Mouse (Mus musculus): ENCODE data around the gene Hepacam2. TPM values are rescaled to one million over a fixed set of nuclear protein-coding genes. Genes with fewer than 3 reads are reported as not detected.
"Not testable (repeated sequence)": the region's sequence is repeated elsewhere in the genome, so short reads cannot be mapped to it uniquely, and the experiment has no call there.

Hepacam2 gene
- polyA plus RNA-seq, 1 experiment, result not detected

GRCm38 (mm10) chr6:3531445-3531844 is 33.3 kb upstream of the Hepacam2 start:
- H3K36me3 ChIP-seq (ENCODE audit: control insufficient read depth, insufficient read depth), result peaks cover 3% of the 10 kb centered on the region
- no peak overlapping the region for H3K4me3 ChIP-seq
- no peaks in the 10 kb centered on the region for H3K27me3 ChIP-seq (ENCODE audit: control insufficient read depth, insufficient read depth, insufficient read length)
- TF ChIP-seq POLR2AphosphoS2 (IDR thresholded peaks at IDR 0.05; ENCODE audit: insufficient read length, low read depth) (no peak), TCF3 (IDR thresholded peaks at IDR 0.05; ENCODE audit: insufficient read length, low read depth) (no peak), USF1 (IDR thresholded peaks at IDR 0.05; ENCODE audit: low read depth) (no peak), MYOD1 (IDR thresholded peaks at IDR 0.05; ENCODE audit: control insufficient read depth in 1 of 3, insufficient read length in 2 of 3, low read depth in 2 of 3) (no peak), MYOG (IDR thresholded peaks at IDR 0.05; ENCODE audit: control insufficient read depth in 1 of 3, insufficient read depth in 1 of 3, insufficient read length in 2 of 3, low read depth in 2 of 3) (no peak), TCF12 (IDR thresholded peaks at IDR 0.05; ENCODE audit: insufficient read depth, poor library complexity, severe bottlenecking) (no peak), E2F4 (IDR thresholded peaks at IDR 0.05; ENCODE audit: insufficient read depth) (no peak), MAX (IDR thresholded peaks at IDR 0.05; ENCODE audit: low read depth) (no peak), SRF (IDR thresholded peaks at IDR 0.05; ENCODE audit: control insufficient read depth, insufficient read length, low read depth) (no peak), CEBPB (IDR thresholded peaks at IDR 0.05; ENCODE audit: insufficient read depth, poor library complexity, severe bottlenecking) (no peak), REST (IDR thresholded peaks at IDR 0.05; ENCODE audit: insufficient read depth, insufficient read length) (no peak), POLR2A (IDR thresholded peaks at IDR 0.05; ENCODE audit: insufficient read length, low read depth) (no peak)
- no peaks in the 10 kb centered on the region for H3K79me2 ChIP-seq (ENCODE audit: control insufficient read depth, insufficient read depth)
- no peak overlapping the region for H3K4me2 ChIP-seq (ENCODE audit: low read depth)
- H3ac ChIP-seq (ENCODE audit: control insufficient read depth, insufficient read length), result no peak overlapping the region

- Histone ChIP-seq H3ac (ENCODE audit: control insufficient read depth, insufficient read length) (no peak overlapping the region), H3K27me3 (ENCODE audit: control insufficient read depth, insufficient read depth, insufficient read length) (no peaks in the 10 kb centered on the region), H3K4me3 (no peak overlapping the region), H3K4me2 (ENCODE audit: low read depth) (no peak overlapping the region), H3K36me3 (ENCODE audit: control insufficient read depth, insufficient read depth) (peaks cover 3% of the 10 kb centered on the region), H3K79me2 (ENCODE audit: control insufficient read depth, insufficient read depth) (no peaks in the 10 kb centered on the region)
- no peak for TF ChIP-seq REST (IDR thresholded peaks at IDR 0.05; ENCODE audit: insufficient read depth, insufficient read length)
These were observed 30.1 kb upstream of the Hepacam2 start for GRCm38 (mm10) chr6:3528198-3528597.

- no peak for TF ChIP-seq SRF (IDR thresholded peaks at IDR 0.05; ENCODE audit: control insufficient read depth, insufficient read length, low read depth)
- no peak for TF ChIP-seq USF1 (IDR thresholded peaks at IDR 0.05; ENCODE audit: low read depth)
- TF ChIP-seq POLR2A (IDR thresholded peaks at IDR 0.05; ENCODE audit: insufficient read length, low read depth), result no peak
- TF ChIP-seq TCF12 (IDR thresholded peaks at IDR 0.05; ENCODE audit: insufficient read depth, poor library complexity, severe bottlenecking), result no peak
These were observed 14.5 kb upstream of the Hepacam2 start for GRCm38 (mm10) chr6:3512611-3513010.

GRCm38 (mm10) chr6:3511612-3512011 is 13.5 kb upstream of the Hepacam2 start:
- no peak overlapping the region for H3ac ChIP-seq (ENCODE audit: control insufficient read depth, insufficient read length)
- no peak for TF ChIP-seq POLR2AphosphoS2 (IDR thresholded peaks at IDR 0.05; ENCODE audit: insufficient read length, low read depth)
- no peak for TF ChIP-seq SRF (IDR thresholded peaks at IDR 0.05; ENCODE audit: control insufficient read depth, insufficient read length, low read depth)
- TF ChIP-seq TCF12 (IDR thresholded peaks at IDR 0.05; ENCODE audit: insufficient read depth, poor library complexity, severe bottlenecking), result no peak
- H3K36me3 ChIP-seq (ENCODE audit: control insufficient read depth, insufficient read depth), result no peaks in the 10 kb centered on the region
- no peaks in the 10 kb centered on the region for H3K27me3 ChIP-seq (ENCODE audit: control insufficient read depth, insufficient read depth, insufficient read length)
- H3K4me3 ChIP-seq, result no peak overlapping the region
- no peak overlapping the region for H3K4me2 ChIP-seq (ENCODE audit: low read depth)
- peaks cover 18% of the 10 kb centered on the region for H3K79me2 ChIP-seq (ENCODE audit: control insufficient read depth, insufficient read depth)

More at GRCm38 (mm10) chr6:3512611-3513010, 14.5 kb upstream of the Hepacam2 start:
- H3K27me3 ChIP-seq (ENCODE audit: control insufficient read depth, insufficient read depth, insufficient read length), result no peaks in the 10 kb centered on the region
- no peak overlapping the region for H3K4me2 ChIP-seq (ENCODE audit: low read depth)
- no peaks in the 10 kb centered on the region for H3K36me3 ChIP-seq (ENCODE audit: control insufficient read depth, insufficient read depth)
- H3K79me2 ChIP-seq (ENCODE audit: control insufficient read depth, insufficient read depth), result peaks cover 18% of the 10 kb centered on the region
- H3ac ChIP-seq (ENCODE audit: control insufficient read depth, insufficient read length), result no peak overlapping the region
- H3K4me3 ChIP-seq, result no peak overlapping the region

- no peak overlapping the region for H3K4me3 ChIP-seq
- no peak overlapping the region for H3K4me2 ChIP-seq (ENCODE audit: low read depth)
- no peaks in the 10 kb centered on the region for H3K36me3 ChIP-seq (ENCODE audit: control insufficient read depth, insufficient read depth)
- peaks cover 18% of the 10 kb centered on the region for H3K79me2 ChIP-seq (ENCODE audit: control insufficient read depth, insufficient read depth)
- no peaks in the 10 kb centered on the region for H3K27me3 ChIP-seq (ENCODE audit: control insufficient read depth, insufficient read depth, insufficient read length)
- H3ac ChIP-seq (ENCODE audit: control insufficient read depth, insufficient read length), result no peak overlapping the region
- TF ChIP-seq TCF12 (IDR thresholded peaks at IDR 0.05; ENCODE audit: insufficient read depth, poor library complexity, severe bottlenecking) (no peak), REST (IDR thresholded peaks at IDR 0.05; ENCODE audit: insufficient read depth, insufficient read length) (no peak), SRF (IDR thresholded peaks at IDR 0.05; ENCODE audit: control insufficient read depth, insufficient read length, low read depth) (no peak), MAX (IDR thresholded peaks at IDR 0.05; ENCODE audit: low read depth) (no peak), CEBPB (IDR thresholded peaks at IDR 0.05; ENCODE audit: insufficient read depth, poor library complexity, severe bottlenecking) (no peak), MYOD1 (IDR thresholded peaks at IDR 0.05; ENCODE audit: control insufficient read depth in 1 of 3, insufficient read length in 2 of 3, low read depth in 2 of 3) (no peak), POLR2AphosphoS2 (IDR thresholded peaks at IDR 0.05; ENCODE audit: insufficient read length, low read depth) (no peak)
These were observed 13.0 kb upstream of the Hepacam2 start for GRCm38 (mm10) chr6:3511116-3511515.

- Histone ChIP-seq H3K4me2 (ENCODE audit: low read depth) (no peak overlapping the region), H3K4me3 (no peak overlapping the region), H3K79me2 (ENCODE audit: control insufficient read depth, insufficient read depth) (peaks cover 18% of the 10 kb centered on the region), H3K27me3 (ENCODE audit: control insufficient read depth, insufficient read depth, insufficient read length) (no peaks in the 10 kb centered on the region), H3K36me3 (ENCODE audit: control insufficient read depth, insufficient read depth) (no peaks in the 10 kb centered on the region), H3ac (ENCODE audit: control insufficient read depth, insufficient read length) (no peak overlapping the region)
- TF ChIP-seq TCF12 (IDR thresholded peaks at IDR 0.05; ENCODE audit: insufficient read depth, poor library complexity, severe bottlenecking) (no peak), POLR2A (IDR thresholded peaks at IDR 0.05; ENCODE audit: insufficient read length, low read depth) (no peak), TCF3 (IDR thresholded peaks at IDR 0.05; ENCODE audit: insufficient read length, low read depth) (no peak), USF1 (IDR thresholded peaks at IDR 0.05; ENCODE audit: low read depth) (no peak), MYOG (IDR thresholded peaks at IDR 0.05; ENCODE audit: control insufficient read depth in 1 of 3, insufficient read depth in 1 of 3, insufficient read length in 2 of 3, low read depth in 2 of 3) (no peak), SRF (IDR thresholded peaks at IDR 0.05; ENCODE audit: control insufficient read depth, insufficient read length, low read depth) (no peak), E2F4 (IDR thresholded peaks at IDR 0.05; ENCODE audit: insufficient read depth) (no peak), POLR2AphosphoS2 (IDR thresholded peaks at IDR 0.05; ENCODE audit: insufficient read length, low read depth) (no peak), MYOD1 (IDR thresholded peaks at IDR 0.05; ENCODE audit: control insufficient read depth in 1 of 3, insufficient read length in 2 of 3, low read depth in 2 of 3) (no peak), MAX (IDR thresholded peaks at IDR 0.05; ENCODE audit: low read depth) (no peak), REST (IDR thresholded peaks at IDR 0.05; ENCODE audit: insufficient read depth, insufficient read length) (no peak), CEBPB (IDR thresholded peaks at IDR 0.05; ENCODE audit: insufficient read depth, poor library complexity, severe bottlenecking) (no peak)
These were observed 11.7 kb upstream of the Hepacam2 start for GRCm38 (mm10) chr6:3509782-3510181.

GRCm38 (mm10) chr6:3508151-3508550 is 10.1 kb upstream of the Hepacam2 start:
- not testable (repeated sequence) for H3K79me2 ChIP-seq (ENCODE audit: control insufficient read depth, insufficient read depth); H3K36me3 ChIP-seq (ENCODE audit: control insufficient read depth, insufficient read depth); H3ac ChIP-seq (ENCODE audit: control insufficient read depth, insufficient read length); H3K4me3 ChIP-seq; H3K27me3 ChIP-seq (ENCODE audit: control insufficient read depth, insufficient read depth, insufficient read length); H3K4me2 ChIP-seq (ENCODE audit: low read depth)

All from myocyte (in vitro differentiated cells).